Mouse (Mus musculus) lung, postnatal 14 days (tissue): ENCODE results near the gene Tcte3.
"Not testable (repeated sequence)": the region's sequence is repeated elsewhere in the genome, so short reads cannot be mapped to it uniquely, and the experiment has no call there.

Experiments used
- DNase-seq: peaks from one replicate; pipeline ENCODE4 v3.0.0; 2021

Tcte3 gene

DNA sequence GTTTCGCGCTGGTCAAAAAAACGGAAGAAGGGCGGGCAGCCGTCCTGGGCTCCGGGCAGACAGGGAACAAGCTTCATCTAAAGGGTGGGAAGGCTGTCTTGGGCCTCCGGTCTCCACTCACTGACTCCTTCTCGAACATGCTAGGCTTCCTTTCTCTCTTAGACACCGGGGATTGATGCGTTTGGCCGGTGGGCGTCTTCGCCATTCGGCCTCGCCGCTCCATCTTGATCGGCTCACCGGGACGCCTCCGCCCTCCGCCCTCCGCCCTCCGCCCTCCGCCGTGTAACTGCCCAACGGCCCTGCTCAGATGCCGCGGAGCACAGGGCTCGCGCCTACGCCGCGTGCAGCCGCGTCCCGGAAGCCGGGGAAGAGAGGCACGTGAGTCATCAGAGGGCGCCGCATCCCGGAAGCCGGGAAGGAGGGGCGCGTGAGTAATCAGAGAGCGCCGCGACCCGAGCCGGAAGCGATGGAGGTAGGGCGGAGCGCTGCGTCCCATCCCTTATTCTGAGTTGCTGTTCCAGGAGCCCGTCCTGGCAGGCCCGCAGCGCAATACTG lies at the start of gene Tcte3, which contains the start of the genes Ermard and Gm3448:
TSS of gene Tcte3 (minus strand) at position 314 of the 555 bp plus-strand sequence.
TSS of gene Ermard (plus strand) at position 34 of the 555 bp plus-strand sequence.
TSS of gene Gm3448 (minus strand) at position 363 of the 555 bp plus-strand sequence.
- not testable (repeated sequence) for DNase-seq

DNA sequence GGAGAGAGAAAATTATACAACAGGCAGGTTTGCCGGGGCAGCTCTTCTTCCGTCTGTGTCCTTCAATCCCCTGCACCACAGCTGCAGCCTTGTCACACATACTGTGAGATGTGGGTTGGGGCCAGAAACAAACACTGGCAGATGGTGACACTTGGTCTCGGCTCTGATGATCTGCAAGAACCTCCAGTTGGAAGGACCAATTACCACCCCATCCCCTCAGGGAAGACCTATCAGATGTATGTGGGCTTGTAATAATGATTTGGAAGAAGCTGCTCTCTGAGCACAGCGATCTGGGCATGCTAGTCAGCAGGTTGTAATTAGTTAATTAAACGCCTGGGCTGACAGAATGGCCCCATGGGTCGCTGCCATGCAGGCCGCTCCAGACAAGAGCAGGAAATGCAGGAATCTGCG lies 47.3 kb upstream of the Tcte3 start:
- DNase-seq = no peak

DNA sequence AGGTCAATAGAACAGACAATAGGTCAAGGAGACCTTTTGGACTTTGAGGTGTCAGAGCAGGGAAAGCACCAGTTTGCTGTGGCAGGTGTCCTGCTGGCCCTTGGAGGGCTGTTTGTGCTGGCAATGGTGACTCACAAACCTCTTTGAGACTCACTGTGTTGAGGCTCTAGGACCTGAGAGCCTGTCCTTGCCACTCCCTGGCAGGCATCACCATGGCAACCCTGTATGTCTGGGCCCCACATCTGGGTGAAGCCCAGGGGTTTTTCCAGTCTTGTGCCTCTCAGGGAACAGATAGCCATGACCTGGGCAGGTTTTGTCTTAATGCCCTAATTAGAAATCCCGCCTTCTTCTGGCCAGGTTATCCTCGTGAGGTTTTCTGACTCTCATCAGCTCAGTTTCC lies 46.9 kb upstream of the Tcte3 start:
- no peak for DNase-seq

DNA sequence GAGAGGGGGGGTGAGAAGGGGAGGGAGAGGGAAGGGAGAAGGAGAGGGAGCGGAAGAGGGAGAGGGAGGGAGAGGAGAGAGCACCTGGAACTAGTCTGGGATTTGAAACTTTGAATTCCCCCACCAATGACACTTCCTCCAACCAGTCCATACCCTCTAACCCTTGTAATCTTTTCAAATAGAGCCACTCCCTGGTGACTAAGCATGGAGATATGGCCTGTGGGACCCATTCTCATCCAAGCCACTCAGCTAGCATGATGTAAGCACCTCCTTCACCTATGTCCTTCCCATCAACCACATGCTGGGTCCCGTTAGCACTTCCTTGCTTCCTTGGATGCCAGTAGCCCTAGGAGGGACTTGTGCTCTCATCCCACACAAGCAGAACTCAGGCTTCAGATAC lies 43.7 kb upstream of the Tcte3 start:
- no peak for DNase-seq

DNA sequence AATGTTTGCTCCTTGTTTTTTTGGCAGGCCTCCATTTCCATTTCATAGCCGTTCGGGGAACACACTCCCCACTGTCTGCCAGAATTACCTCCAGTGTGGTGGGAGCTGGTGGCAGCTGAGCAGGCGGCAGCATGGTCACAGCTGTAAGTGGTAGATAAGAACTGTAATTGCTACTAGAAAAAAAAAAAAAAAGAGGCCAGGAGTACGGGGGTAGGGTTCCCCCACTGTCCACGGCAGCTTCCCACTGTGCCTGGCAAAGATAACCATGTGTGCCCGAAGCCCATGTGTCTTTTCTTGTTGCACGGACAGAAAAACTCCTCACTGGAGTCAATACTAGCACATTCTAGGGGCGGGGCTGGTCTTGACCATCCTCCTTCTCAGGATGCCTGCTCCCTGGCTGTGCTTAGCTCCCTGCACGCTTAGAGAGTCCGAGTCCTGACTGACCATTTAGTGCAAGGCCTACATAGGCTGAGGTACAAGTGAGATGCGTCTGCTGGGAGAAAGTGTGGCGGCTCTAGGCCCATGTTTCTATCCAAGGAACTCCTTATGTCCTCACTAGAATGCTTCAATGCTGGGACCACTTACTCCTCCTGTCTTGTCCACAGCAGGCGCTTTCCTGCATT lies 43.0 kb upstream of the Tcte3 start:
- no peak for DNase-seq

DNA sequence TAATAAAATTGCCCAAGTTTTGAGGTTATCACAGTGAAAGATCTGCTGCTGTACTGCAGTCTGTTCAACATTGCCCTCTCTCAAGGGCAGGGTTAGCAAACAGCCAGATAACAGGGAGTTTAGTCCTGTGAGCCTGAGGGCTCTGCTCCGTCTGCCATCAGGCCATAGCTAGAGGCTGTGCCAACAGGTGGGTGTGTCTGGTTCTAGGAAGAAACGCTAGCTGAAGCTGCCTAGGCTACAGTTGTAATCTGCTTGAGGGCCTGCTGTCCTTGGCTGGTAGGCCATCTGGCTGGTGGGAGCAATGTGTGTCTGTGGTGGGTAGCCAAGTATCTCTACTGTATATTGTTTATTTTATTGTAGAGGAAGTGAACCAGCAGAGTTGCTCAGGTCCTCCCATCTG lies 36.2 kb upstream of the Tcte3 start:
- DNase-seq = no peak

DNA sequence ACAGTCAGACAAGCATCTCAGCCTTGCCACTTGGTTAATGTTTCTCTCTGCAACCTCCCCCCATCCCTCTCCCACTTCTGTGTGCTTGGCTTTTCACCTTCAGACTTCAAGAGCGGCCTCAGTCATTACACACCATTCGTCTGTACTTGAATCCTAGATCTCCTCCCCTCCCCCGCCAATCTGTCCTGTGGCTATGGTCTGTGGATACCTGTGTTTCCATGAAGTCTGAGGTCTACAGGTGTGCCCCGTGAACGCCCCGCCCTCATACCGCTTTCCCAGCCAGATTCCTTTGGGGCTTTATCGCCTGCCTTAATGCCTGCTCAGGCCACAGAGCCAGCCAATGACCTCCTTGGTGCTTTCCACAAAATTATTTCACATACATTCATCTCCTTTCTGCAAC lies 33.7 kb upstream of the Tcte3 start:
- no peak for DNase-seq

GRCm38 (mm10) chr17:15072211-15072610 lies 30.9 kb upstream of the Tcte3 start:
- DNase-seq = no peak

DNA sequence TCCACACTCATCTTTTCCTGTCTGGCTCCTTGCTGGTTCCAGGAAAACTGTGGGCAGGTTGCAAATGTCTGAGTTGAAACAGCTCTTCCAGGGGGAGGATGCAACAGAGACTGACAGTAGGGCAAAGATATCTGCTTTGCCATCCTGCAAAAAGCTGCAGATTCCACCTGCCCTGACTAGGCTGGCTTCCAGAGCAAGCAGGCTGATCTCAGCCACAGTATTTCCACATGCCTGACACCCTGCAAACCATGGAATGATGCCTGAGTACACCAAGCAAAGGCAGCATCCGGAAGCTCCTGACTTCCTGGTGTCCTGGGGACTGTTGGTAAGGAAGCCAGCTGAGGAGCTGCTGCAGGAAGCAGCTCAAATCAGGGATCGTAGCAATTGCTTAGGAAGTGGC lies 27.8 kb upstream of the Tcte3 start:
- DNase-seq = no peak

DNA sequence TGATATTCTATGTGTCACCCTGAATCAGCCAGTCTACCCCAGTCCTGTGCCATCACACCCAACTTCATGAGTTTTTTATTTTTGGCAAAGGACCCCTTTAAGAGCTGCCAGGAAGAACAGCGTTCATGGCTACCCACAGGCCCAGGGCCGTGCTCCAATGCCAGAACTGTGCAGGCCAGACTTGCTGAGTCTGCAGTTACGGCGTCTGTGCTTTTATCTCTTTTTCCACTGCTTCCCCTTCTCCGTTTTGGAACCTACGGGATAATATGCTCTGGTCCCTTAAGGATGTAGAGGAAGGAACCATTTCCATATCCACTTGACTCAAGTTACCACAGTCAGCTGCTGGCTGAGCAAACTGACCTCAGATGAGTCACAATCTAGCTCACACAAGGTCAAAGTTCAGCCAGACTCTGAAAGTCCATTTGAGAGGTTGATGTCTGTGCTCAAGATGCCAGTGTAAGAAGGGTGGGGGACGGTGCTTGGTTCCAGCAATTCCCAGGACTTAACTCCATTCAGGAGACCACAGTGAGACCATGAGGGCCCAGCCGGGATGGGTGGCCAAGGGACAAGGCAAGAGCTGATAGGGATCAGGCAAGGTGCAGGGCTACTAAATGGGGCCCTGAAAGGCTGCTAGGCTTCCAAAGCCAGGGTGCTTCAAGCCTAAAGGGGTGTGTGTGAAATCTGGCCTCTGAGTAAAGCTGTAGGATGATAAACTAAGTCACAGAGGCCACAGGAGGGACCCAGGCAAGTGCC lies 26.9 kb upstream of the Tcte3 start:
- DNase-seq = no peak

GRCm38 (mm10) chr17:15066911-15067310 lies 25.6 kb upstream of the Tcte3 start:
- DNase-seq = no peak

DNA sequence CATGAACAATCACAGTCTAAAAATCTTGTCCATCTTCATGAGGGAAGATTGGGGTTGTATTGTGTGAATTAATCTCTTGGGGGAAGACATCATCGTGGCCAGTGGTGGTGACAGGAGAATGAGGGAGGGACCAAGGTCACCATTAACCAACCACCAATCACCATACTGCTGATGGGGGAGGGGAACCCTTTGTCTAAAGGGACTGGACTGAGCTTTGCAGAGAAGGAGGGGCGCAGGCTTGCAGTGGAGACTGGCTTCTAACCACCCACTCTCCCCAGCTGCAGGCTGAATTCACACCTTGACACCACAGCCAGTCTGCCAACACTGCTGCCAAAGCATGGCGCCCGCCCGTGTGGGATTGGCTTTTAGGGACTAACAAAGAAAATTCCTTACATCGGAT lies 24.8 kb upstream of the Tcte3 start:
- DNase-seq = no peak

- peak; percentile 71 for DNase-seq
Observed at GRCm38 (mm10) chr17:15065391-15066024, 24.2 kb upstream of the Tcte3 start.

DNA sequence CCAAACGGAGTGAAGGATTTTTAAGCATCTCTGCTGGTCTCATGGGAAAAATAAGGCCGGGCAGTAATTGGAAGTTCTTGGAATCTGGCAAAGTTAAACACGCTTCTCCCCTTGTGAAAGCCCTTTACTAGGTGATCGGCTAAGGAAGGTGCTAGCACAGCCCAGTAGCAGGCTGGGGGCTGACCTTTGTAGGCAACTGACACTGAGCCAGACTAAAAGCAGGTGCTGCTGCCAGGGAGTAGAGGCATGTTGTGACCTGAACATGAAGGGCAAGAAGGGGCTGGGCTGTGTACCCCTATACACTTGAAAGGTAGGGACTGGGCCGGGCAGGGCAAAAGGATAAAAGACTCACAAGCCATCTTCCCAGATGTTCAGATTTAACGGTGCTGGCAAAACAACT lies 19.1 kb upstream of the Tcte3 start:
- DNase-seq = no peak

DNA sequence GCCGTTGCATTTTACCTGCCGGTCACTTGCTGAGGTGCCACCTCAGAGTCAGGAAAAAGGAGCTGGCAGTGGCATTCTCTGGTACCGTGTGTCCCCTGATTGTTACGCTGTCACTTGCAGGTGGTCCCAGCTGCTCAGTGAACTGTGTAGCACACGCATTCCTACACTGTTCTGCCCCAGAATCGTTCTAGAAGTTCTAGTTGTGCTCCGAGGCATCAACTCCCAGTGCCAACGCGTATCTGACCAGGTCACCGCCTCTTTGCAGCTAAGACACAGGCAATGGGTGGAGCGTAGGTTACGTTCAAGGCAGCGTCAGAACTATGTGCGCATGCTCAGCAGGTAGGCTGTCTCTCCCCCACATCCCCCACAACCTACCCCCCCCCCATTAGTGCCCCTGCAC lies 18.4 kb upstream of the Tcte3 start:
- DNase-seq = no peak

DNA sequence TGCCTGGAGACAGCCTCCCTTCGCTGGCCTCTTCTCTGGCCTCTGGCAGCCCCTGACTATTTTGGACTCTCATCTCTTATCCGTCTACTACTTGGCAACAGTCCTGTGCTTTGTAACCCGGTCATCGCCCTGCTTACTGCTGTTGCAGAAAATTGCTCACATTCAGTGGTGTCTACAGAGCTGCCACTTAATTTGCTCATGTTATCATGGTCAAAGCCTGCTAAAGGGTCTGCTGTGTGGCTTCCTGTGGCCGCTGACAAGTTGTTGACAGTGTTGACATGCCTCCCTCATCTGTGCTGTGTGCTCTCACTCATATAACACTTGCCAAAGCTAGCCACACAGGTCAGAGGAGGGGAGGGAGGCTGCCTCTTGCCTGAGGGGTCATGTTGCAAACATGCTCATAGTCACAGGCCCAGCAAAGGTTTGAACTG lies 16.9 kb upstream of the Tcte3 start:
- DNase-seq = peak; percentile 29

- DNase-seq = no peak
Observed at GRCm38 (mm10) chr17:15055925-15056324, 14.6 kb upstream of the Tcte3 start.

- not testable (repeated sequence) for DNase-seq
Observed at GRCm38 (mm10) chr17:15053829-15054200, 12.5 kb upstream of the Tcte3 start.

DNA sequence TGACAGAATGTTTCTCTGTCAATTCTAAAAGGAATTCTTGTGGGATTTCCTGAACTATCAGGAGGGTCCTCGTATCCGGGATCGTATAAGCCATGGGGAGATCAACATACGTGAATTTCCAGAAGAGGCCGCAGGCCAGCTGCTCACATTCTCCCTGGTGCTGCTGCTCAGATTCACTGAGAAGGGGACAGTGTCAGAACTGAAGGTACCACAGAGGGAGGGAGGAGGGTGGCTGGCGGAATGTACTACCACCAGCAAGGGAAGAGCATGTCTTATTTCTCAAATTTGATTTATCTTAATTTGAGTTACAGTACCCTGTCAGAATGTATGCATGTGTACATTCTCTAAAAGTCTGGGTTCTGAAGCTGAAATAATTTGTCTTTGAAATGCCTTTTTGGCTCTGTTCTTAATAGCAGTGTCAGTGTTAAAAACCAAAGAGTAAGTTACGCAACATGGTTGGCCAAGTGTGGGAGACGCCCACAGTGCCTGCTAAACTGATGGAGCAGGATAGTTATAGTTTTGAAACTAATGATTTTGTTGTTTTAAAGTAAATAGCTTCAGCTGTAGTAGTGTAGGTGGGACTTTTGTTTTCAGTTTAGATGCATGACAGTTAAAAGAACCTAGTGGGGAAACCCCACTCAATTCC lies 12.0 kb upstream of the Tcte3 start:
- not testable (repeated sequence) for DNase-seq

DNA sequence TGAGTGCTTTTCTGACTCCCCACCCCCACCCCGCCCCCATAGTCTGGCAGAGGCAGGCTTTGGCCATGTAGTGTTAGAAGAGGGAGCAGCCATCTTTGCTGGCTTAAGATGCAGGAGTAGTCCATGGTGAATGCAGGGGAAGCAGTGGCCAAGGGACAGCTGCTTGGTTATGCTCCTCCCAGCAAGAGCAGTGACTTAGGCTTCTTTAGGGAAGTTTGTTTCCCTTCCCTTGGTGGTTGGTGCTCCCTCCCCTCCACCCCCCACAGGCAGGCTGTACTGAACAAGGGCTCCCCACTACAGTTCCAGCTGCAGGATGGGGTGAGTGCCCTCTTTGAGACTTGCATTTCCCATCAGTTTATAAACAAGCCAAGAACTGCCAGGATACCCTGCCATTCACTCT lies 11.5 kb upstream of the Tcte3 start:
- not testable (repeated sequence) for DNase-seq

GRCm38 (mm10) chr17:15050338-15050737 lies 9.1 kb upstream of the Tcte3 start:
- not testable (repeated sequence) for DNase-seq

- DNase-seq = not testable (repeated sequence)
Observed at GRCm38 (mm10) chr17:15040455-15040854, 833 bp downstream of the Tcte3 start.

DNA sequence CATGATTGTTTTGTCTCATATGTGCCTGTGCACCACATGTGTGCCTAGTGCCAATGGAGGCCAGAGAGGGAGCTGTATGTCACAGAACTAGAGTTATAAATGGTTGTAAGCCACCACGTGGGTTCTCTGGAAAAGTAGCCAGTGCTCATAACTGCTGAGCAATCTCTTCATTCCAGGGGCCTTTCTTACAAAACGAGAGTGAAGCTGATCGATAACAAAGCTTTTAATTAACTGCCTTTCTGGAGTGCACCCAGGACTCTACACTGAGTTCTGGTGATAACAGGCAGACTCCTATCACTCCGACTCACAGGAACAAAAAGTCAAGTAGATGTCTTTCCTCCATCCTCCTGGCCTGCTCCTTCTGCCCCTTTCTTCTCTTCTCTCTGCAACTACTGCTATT lies 9.9 kb downstream of the Tcte3 start:
- not testable (repeated sequence) for DNase-seq
